Mouse (Mus musculus): ENCODE data around the gene Irak1. TPM values are rescaled to one million over a fixed set of nuclear protein-coding genes. Genes with fewer than 3 reads are reported as not detected.

Irak1 gene
- polyA plus RNA-seq, 1 experiment: 16.2 TPM

- no peaks in the 10 kb centered on the region for H3K9me3 ChIP-seq (ENCODE audit: control insufficient read depth, low read length)
- H3K36me3 ChIP-seq (ENCODE audit: control insufficient read depth): no peaks in the 10 kb centered on the region
- TF ChIP-seq GATA1 (IDR thresholded peaks at IDR 0.05; ENCODE audit: low read length) (no peak), TAL1 (IDR thresholded peaks at IDR 0.05; ENCODE audit: low read length) (no peak)
- no peaks in the 10 kb centered on the region; the same call in 1 of the 2 replicates for H3K27me3 ChIP-seq (ENCODE audit: control insufficient read depth)
- H3K4me3 ChIP-seq (replicated peaks): no peak overlapping the region
- no peaks in the 10 kb centered on the region for H3K4me1 ChIP-seq (ENCODE audit: control insufficient read depth)
Observed at GRCm38 (mm10) chrX:74006401-74006800, 17.3 kb downstream of the Irak1 start.

GRCm38 (mm10) chrX:74003644-74004043 lies 20.1 kb downstream of the Irak1 start:
- Histone ChIP-seq H3K27me3 (ENCODE audit: control insufficient read depth) (no peaks in the 10 kb centered on the region; the same call in 1 of the 2 replicates), H3K4me3 (replicated peaks) (no peak overlapping the region), H3K9me3 (ENCODE audit: control insufficient read depth, low read length) (no peaks in the 10 kb centered on the region), H3K36me3 (ENCODE audit: control insufficient read depth) (no peaks in the 10 kb centered on the region), H3K4me1 (ENCODE audit: control insufficient read depth) (peaks cover 21% of the 10 kb centered on the region)
- TF ChIP-seq TAL1 (IDR thresholded peaks at IDR 0.05; ENCODE audit: low read length): no peak

- no peak for TF ChIP-seq TAL1 (IDR thresholded peaks at IDR 0.05; ENCODE audit: low read length)
- no peak for TF ChIP-seq GATA1 (IDR thresholded peaks at IDR 0.05; ENCODE audit: low read length)
- no peaks in the 10 kb centered on the region for H3K9me3 ChIP-seq (ENCODE audit: control insufficient read depth, low read length)
- H3K36me3 ChIP-seq (ENCODE audit: control insufficient read depth): no peaks in the 10 kb centered on the region
- H3K4me1 ChIP-seq (ENCODE audit: control insufficient read depth): peaks cover 43% of the 10 kb centered on the region
- no peak overlapping the region for H3K4me3 ChIP-seq (replicated peaks)
- H3K27me3 ChIP-seq (ENCODE audit: control insufficient read depth): no peaks in the 10 kb centered on the region
Observed at GRCm38 (mm10) chrX:74001024-74001423, 22.7 kb downstream of the Irak1 start.

GRCm38 (mm10) chrX:73998911-73999869 lies 24.5 kb downstream of the Irak1 start:
- H3K4me3 ChIP-seq (replicated peaks): peak overlapping the region; percentile 25
- H3K27me3 ChIP-seq (ENCODE audit: control insufficient read depth): no peaks in the 10 kb centered on the region
- H3K4me1 ChIP-seq (ENCODE audit: control insufficient read depth): peaks cover 50% of the 10 kb centered on the region
- TF ChIP-seq TAL1 (IDR thresholded peaks at IDR 0.05; ENCODE audit: low read length) (no peak), GATA1 (IDR thresholded peaks at IDR 0.05; ENCODE audit: low read length) (no peak; the same call in 1 of the 2 replicates)
- no peaks in the 10 kb centered on the region for H3K36me3 ChIP-seq (ENCODE audit: control insufficient read depth)
- no peaks in the 10 kb centered on the region for H3K9me3 ChIP-seq (ENCODE audit: control insufficient read depth, low read length)

- Histone ChIP-seq H3K27me3 (ENCODE audit: control insufficient read depth) (no peaks in the 10 kb centered on the region), H3K4me3 (replicated peaks) (no peak overlapping the region), H3K4me1 (ENCODE audit: control insufficient read depth) (peaks cover 13% of the 10 kb centered on the region), H3K36me3 (ENCODE audit: control insufficient read depth) (no peaks in the 10 kb centered on the region), H3K9me3 (ENCODE audit: control insufficient read depth, low read length) (no peaks in the 10 kb centered on the region)
- TF ChIP-seq TAL1 (IDR thresholded peaks at IDR 0.05; ENCODE audit: low read length): no peak
- TF ChIP-seq GATA1 (IDR thresholded peaks at IDR 0.05; ENCODE audit: low read length): no peak
Observed at GRCm38 (mm10) chrX:73977783-73978182, 45.9 kb downstream of the Irak1 start.

- no peak for TF ChIP-seq TAL1 (IDR thresholded peaks at IDR 0.05; ENCODE audit: low read length)
- TF ChIP-seq GATA1 (IDR thresholded peaks at IDR 0.05; ENCODE audit: low read length): no peak
Observed at GRCm38 (mm10) chrX:73976283-73976682, 47.4 kb downstream of the Irak1 start.

GRCm38 (mm10) chrX:73972774-73973173 lies 50.9 kb downstream of the Irak1 start:
- no peaks in the 10 kb centered on the region for H3K36me3 ChIP-seq (ENCODE audit: control insufficient read depth)
- peaks cover 59% of the 10 kb centered on the region for H3K4me1 ChIP-seq (ENCODE audit: control insufficient read depth)
- H3K4me3 ChIP-seq (replicated peaks): no peak overlapping the region
- H3K9me3 ChIP-seq (ENCODE audit: control insufficient read depth, low read length): no peaks in the 10 kb centered on the region
- no peak for TF ChIP-seq TAL1 (IDR thresholded peaks at IDR 0.05; ENCODE audit: low read length)
- no peak for TF ChIP-seq GATA1 (IDR thresholded peaks at IDR 0.05; ENCODE audit: low read length)
- no peaks in the 10 kb centered on the region; the same call in 1 of the 2 replicates for H3K27me3 ChIP-seq (ENCODE audit: control insufficient read depth)

More at GRCm38 (mm10) chrX:73976283-73976682, 47.4 kb downstream of the Irak1 start:
- H3K9me3 ChIP-seq (ENCODE audit: control insufficient read depth, low read length): no peaks in the 10 kb centered on the region
- H3K36me3 ChIP-seq (ENCODE audit: control insufficient read depth): no peaks in the 10 kb centered on the region
- H3K4me1 ChIP-seq (ENCODE audit: control insufficient read depth): peaks cover 27% of the 10 kb centered on the region
- no peak overlapping the region for H3K4me3 ChIP-seq (replicated peaks)
- H3K27me3 ChIP-seq (ENCODE audit: control insufficient read depth): no peaks in the 10 kb centered on the region

- Histone ChIP-seq H3K9me3 (ENCODE audit: control insufficient read depth, low read length) (peaks cover 17% of the 10 kb centered on the region), H3K36me3 (ENCODE audit: control insufficient read depth) (no peaks in the 10 kb centered on the region), H3K27me3 (ENCODE audit: control insufficient read depth) (peaks cover 11% of the 10 kb centered on the region), H3K4me3 (replicated peaks) (peak overlapping the region; percentile 35), H3K4me1 (ENCODE audit: control insufficient read depth) (peaks cover 55% of the 10 kb centered on the region)
- TF ChIP-seq GATA1 (IDR thresholded peaks at IDR 0.05; ENCODE audit: low read length) (0 out of 2 replicates have a peak, but pooled peaks have one; percentile 41), TAL1 (IDR thresholded peaks at IDR 0.05; ENCODE audit: low read length) (peak; percentile 41; the same call in 2 of the 3 replicates)
Observed at GRCm38 (mm10) chrX:73970781-73971180, 52.9 kb downstream of the Irak1 start.

GRCm38 (mm10) chrX:73969729-73970128 lies 54.0 kb downstream of the Irak1 start:
- H3K36me3 ChIP-seq (ENCODE audit: control insufficient read depth): peaks cover under 1% of the 10 kb centered on the region
- peak; percentile 49 for TF ChIP-seq TAL1 (IDR thresholded peaks at IDR 0.05; ENCODE audit: low read length)
- peak; percentile 80 for TF ChIP-seq GATA1 (IDR thresholded peaks at IDR 0.05; ENCODE audit: low read length)
- peaks cover 56% of the 10 kb centered on the region for H3K4me1 ChIP-seq (ENCODE audit: control insufficient read depth)
- H3K9me3 ChIP-seq (ENCODE audit: control insufficient read depth, low read length): peaks cover 19% of the 10 kb centered on the region
- H3K27me3 ChIP-seq (ENCODE audit: control insufficient read depth): peaks cover 13% of the 10 kb centered on the region
- peak overlapping the region; percentile 35 for H3K4me3 ChIP-seq (replicated peaks)

Data from erythroblast, embryonic 14.5 days (primary cell).